Mouse (Mus musculus) retina, embryonic 14.5 days (tissue): ENCODE measurements at regions not wholly inside any gene's neighbourhood (a gene's known extent, or its start where the extent isn't known, plus 50 kb on each side); places are given as distances from the start of the nearest gene placed in this dataset.

ENCODE experiments used
- DNase-seq: peaks from one replicate; pipeline ENCODE4 v3.0.0-alpha.2; 2015; ENCODE audit warnings: low spot score

GRCm38 (mm10) chr15:41154551-41155151 lies 1020.5 kb downstream of the 9330182O14Rik start:
- peak; percentile 33 for DNase-seq

GRCm38 (mm10) chr15:41155169-41155638 lies 1021.0 kb downstream of the 9330182O14Rik start:
- peak; percentile 46 for DNase-seq

GRCm38 (mm10) chr15:41157802-41158201 lies 1023.6 kb downstream of the 9330182O14Rik start:
- DNase-seq, result no peak

- DNase-seq, result no peak
Measured at GRCm38 (mm10) chr15:41162268-41162667, 1028.1 kb downstream of the 9330182O14Rik start.

- DNase-seq, result peak; percentile 83
Measured at GRCm38 (mm10) chr15:41162793-41163192, 1028.6 kb downstream of the 9330182O14Rik start.

- peak; percentile 88 for DNase-seq
Measured at GRCm38 (mm10) chr15:41163643-41164358, 1029.6 kb downstream of the 9330182O14Rik start.

- DNase-seq, result no peak
Measured at GRCm38 (mm10) chr15:41165534-41165933, 1031.4 kb downstream of the 9330182O14Rik start.

GRCm38 (mm10) chr15:41190792-41191191 lies 1056.6 kb downstream of the 9330182O14Rik start:
- DNase-seq, result no peak

- DNase-seq, result peak; percentile 65
Measured at GRCm38 (mm10) chr15:41193240-41193639, 1059.1 kb downstream of the 9330182O14Rik start.

GRCm38 (mm10) chr15:41223801-41224200 lies 1089.6 kb downstream of the 9330182O14Rik start:
- no peak for DNase-seq

GRCm38 (mm10) chr15:41232406-41233060 lies 1098.4 kb downstream of the 9330182O14Rik start:
- DNase-seq, result no peak
